Comparison of ENCODE assay signal across 8 mouse cellular contexts in genomic region chr9:114639839-114640646, GRCm38 (mm10). TPM values are rescaled to one million over a fixed set of nuclear protein-coding genes. Genes with fewer than 3 reads are reported as not detected.
DNase-seq lines count a peak whose midpoint lies in the region; ATAC-seq lines count a peak whose summit lies in the region.

Cnot10 (minus strand) TSS chr9:114640184.

- 4% methylated on average over 51 of the region's 51 CpGs for WGBS in heart, embryonic 14.5 days
- WGBS in liver, embryonic 13.5 days (ENCODE audit: insufficient replicate concordance) = 3% methylated on average over 51 of the region's 51 CpGs
- WGBS in stomach, embryonic 16.5 days = 4% methylated on average over 51 of the region's 51 CpGs

- H3K4me3 ChIP-seq in heart, embryonic 14.5 days (ENCODE audit: control insufficient read depth in 1 of 2, insufficient read depth in 1 of 2, low read depth in 1 of 2, low read length in 2 of 2) = peak within 1 kb of the TSS; percentile 73 to 86
- H3K4me3 ChIP-seq in liver, embryonic 13.5 days (replicated peaks) = peak within 1 kb of the TSS; percentile 87
- H3K4me3 ChIP-seq in stomach, embryonic 16.5 days (replicated peaks; ENCODE audit: low read length) = peak within 1 kb of the TSS; percentile 92

- DNase-seq in c-Kit-negative CD71-positive TER-119-positive erythroid progenitor cells, embryonic 14.5 days (ENCODE audit: low read depth, low spot score) = peak; percentile 95
- DNase-seq in fibroblast of lung, adult 2 months (ENCODE audit: low read depth) = peak; percentile 96
- peak; percentile 98 for DNase-seq in kidney, postnatal 14 days
- DNase-seq in liver, embryonic 13.5 days = peak; percentile 96
- peak; percentile 99 for DNase-seq in neural tube, embryonic 10.5 days (ENCODE audit: extremely low spot score, low spot score)

- H3K4me2 ChIP-seq in heart, embryonic 14.5 days (ENCODE audit: low read length) = peak within 1 kb of the TSS; percentile 90
- peak within 1 kb of the TSS; percentile 88 for H3K4me2 ChIP-seq in liver, embryonic 13.5 days
- H3K4me2 ChIP-seq in stomach, embryonic 16.5 days (ENCODE audit: low read depth, low read length) = peak within 1 kb of the TSS; percentile 88

- no peaks in the 10 kb centered on the region for H3K36me3 ChIP-seq in heart, embryonic 14.5 days (ENCODE audit: control insufficient read depth, insufficient read depth, low read length)
- H3K36me3 ChIP-seq in liver, embryonic 13.5 days = peaks cover 11% of the 10 kb centered on the region; the same call in 1 of the 2 replicates
- 0 out of 2 replicates have a peak, but pooled peaks cover 2% of the 10 kb centered on the region for H3K36me3 ChIP-seq in stomach, embryonic 16.5 days (ENCODE audit: control insufficient read depth, insufficient read depth, low read length)

- peak within 1 kb of the TSS; percentile 82 to 89 for H3K27ac ChIP-seq in heart, embryonic 14.5 days (replicated peaks in 1 of 2; ENCODE audit: control insufficient read depth in 1 of 2, insufficient read depth in 1 of 2, low read depth in 2 of 2, low read length in 2 of 2)
- H3K27ac ChIP-seq in liver, embryonic 13.5 days = peak within 1 kb of the TSS; percentile 85
- peak within 1 kb of the TSS; percentile 82 for H3K27ac ChIP-seq in stomach, embryonic 16.5 days (ENCODE audit: low read length)

- peak; percentile 100 for ATAC-seq in CD4-positive, CD25-positive, alpha-beta regulatory T cell, adult 4 months
- peak; percentile 98 for ATAC-seq in heart, embryonic 14.5 days (ENCODE audit: insufficient number of reproducible peaks, insufficient read depth, low FRiP score, low read depth)
- peak; percentile 98 for ATAC-seq in liver, embryonic 13.5 days (ENCODE audit: low read depth)
- ATAC-seq in stomach, embryonic 16.5 days (ENCODE audit: insufficient read depth, low FRiP score) = peak; percentile 99

- H3K4me1 ChIP-seq in heart, embryonic 14.5 days (ENCODE audit: control insufficient read depth in 2 of 2, insufficient read depth in 2 of 2, low read length in 2 of 2) = peaks cover 2 to 8% of the 10 kb centered on the region in 2 experiments; a peak in 3 of 4 replicates
- peaks cover 27% of the 10 kb centered on the region for H3K4me1 ChIP-seq in liver, embryonic 13.5 days (replicated peaks)
- peaks cover 3% of the 10 kb centered on the region; the same call in 1 of the 2 replicates for H3K4me1 ChIP-seq in stomach, embryonic 16.5 days (ENCODE audit: control insufficient read depth, insufficient read depth, low read length)

- H3K27me3 ChIP-seq in heart, embryonic 14.5 days (ENCODE audit: control insufficient read depth, insufficient read depth, low read length) = peaks cover 11% of the 10 kb centered on the region; the same call in 1 of the 2 replicates
- H3K27me3 ChIP-seq in liver, embryonic 13.5 days = peaks cover 16% of the 10 kb centered on the region
- H3K27me3 ChIP-seq in stomach, embryonic 16.5 days (ENCODE audit: control insufficient read depth, insufficient read depth, low read length) = peaks cover 6% of the 10 kb centered on the region; the same call in 1 of the 2 replicates

- no peaks in the 10 kb centered on the region for H3K9me3 ChIP-seq in heart, embryonic 14.5 days (ENCODE audit: control insufficient read depth, low read length)
- H3K9me3 ChIP-seq in liver, embryonic 13.5 days (replicated peaks) = no peaks in the 10 kb centered on the region
- H3K9me3 ChIP-seq in stomach, embryonic 16.5 days (replicated peaks; ENCODE audit: control insufficient read depth, low read length) = no peaks in the 10 kb centered on the region

- H3K9ac ChIP-seq in heart, embryonic 14.5 days (ENCODE audit: low read length) = peak within 1 kb of the TSS; percentile 90
- peak within 1 kb of the TSS; percentile 87 for H3K9ac ChIP-seq in liver, embryonic 13.5 days
- peak within 1 kb of the TSS; percentile 86 for H3K9ac ChIP-seq in stomach, embryonic 16.5 days (ENCODE audit: low read length)

RNA-seq across cellular contexts. Expression of gene Cnot10, which starts in this region (rescaled TPM):
- 10 to 100 TPM; 23.9 to 24.1 TPM for polyA plus RNA-seq in CD4-positive, CD25-positive, alpha-beta regulatory T cell, adult 4 months (2017; shearing (Covaris generic))
- 34.5 and 36.4 TPM in 2 replicates for polyA plus RNA-seq in heart, embryonic 14.5 days (2014; fragmentation: Nextera tagmentation; extraction: Ambion mirVana)
- polyA plus RNA-seq in liver, embryonic 13.5 days (2015; fragmentation: Nextera tagmentation; extraction: Ambion mirVana) = 26.9 and 32.5 TPM in 2 replicates
- 54.6 and 57.8 TPM in 2 replicates for polyA plus RNA-seq in stomach, embryonic 16.5 days (2015; fragmentation: Nextera tagmentation; extraction: Ambion mirVana)

Comparison
In these comparisons a context has a peak if more than half of its experiments do, and no peak if none do; other contexts are left out.
1. Peak in every context shown above with its lines: DNase-seq, ATAC-seq, H3K4me3 ChIP-seq and H3K27ac ChIP-seq.